Mouse (Mus musculus) activated CD4-positive, CD25-positive, alpha-beta regulatory T cell, adult 9 weeks (primary cell): Measurements from ENCODE around the gene Rps13. TPM values are rescaled to one million over a fixed set of nuclear protein-coding genes. Genes with fewer than 3 reads are reported as not detected.

Source experiments
- polyA plus RNA-seq: library from polyadenylated mRNA; unstranded; fragments of 100-300 nt; shearing (Covaris generic); gene quantifications from one replicate; pipeline ENCODE4 v1.2.1, GENCODE M21; 2017

Rps13 gene
- polyA plus RNA-seq, result 893 TPM

DNA sequence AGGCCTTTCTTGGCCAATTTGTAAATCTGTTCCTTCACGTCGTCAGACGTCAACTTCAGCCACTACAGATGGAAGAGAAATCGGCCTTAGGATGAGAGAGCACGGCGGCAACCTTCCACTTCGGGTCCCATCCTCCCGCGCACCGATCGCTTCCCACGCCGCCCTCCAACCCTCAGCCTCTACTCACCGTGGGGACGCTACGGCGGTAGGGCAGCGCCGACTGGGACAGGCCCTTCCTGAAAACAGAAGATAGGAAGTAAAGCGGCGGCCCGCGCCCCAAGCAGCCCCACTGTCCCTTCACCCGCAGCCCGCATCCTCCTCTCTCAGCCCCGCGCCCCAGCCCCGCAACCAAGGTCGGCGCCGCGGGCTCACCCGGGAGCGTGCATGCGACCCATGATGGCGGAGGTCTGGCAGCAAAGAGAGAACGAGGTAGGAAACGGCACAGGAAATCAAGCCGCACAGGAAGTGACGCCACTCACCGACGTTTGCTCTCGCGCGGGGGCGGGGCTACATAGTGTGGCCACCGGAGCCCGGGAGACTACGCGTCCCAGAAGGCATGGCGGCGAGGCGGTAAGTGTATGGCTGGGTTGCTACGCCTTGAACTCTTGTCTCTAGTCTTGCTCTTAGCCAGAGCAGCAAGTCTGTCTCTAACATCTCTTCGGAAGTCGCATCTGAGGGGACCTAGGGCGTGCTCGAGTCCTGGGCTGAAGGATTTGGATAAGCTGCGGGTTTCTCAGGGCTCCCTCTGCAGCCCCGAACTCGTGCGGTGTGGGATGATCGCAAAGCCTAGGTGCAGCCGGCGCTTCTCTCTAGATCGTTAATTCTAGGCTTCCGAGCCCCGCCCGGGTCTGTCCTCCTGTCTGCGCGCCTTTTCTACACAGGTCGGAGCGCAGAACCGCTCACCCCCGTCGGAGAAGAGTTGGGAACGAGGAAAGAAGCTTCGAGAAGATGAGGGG is at the start of gene Rps13:
Gene Rps13 (minus strand): TSS at position 483 of the 956 bp plus-strand sequence.

DNA sequence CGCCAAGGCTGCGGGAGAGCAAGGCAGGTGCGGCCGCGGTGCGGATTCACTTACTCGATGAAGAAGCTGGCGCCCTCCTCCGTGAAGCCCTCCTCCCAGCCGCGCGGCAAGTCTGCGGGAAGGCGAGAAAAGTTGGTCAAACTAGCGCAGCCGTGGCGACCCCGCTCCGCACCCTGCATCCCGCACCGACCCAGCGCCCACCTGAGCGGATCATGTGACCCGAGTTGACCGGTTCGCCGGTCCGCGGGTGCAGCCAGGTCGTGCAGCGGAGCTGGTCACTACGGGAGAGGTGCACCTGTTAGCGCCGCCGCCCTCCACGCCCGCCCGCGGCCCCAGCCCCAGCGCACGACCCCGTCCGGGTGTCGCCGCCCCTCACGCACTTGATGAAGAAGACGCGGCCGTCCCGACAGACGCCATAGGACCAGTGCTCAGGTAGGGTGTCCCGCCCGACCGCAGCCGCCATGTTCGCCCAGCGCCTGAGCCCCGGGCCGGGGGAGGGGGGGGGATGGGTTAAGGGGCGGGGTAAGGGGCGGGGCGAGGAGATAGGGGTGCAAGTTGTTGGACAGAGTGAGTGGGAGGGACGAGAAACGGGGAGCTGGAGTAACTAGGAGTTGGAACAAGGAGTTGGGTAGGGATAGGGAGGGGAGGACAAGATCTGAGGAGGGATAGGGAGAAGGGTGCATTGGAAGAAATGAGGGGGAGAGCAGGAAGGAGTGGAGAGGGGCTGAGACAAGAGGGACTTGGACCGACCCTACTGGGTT is 25.9 kb downstream of the Rps13 start, which contains the start of gene Plekha7:
Gene Plekha7 (minus strand): TSS at position 506 of the 761 bp plus-strand sequence.

Other genes with a start within 250 kb of the Rps13 start
- gene Gm4353, start 249.6 kb downstream of the Rps13 start, polyA plus RNA-seq, result 0.84 TPM
- 12.7 TPM for gene Plekha7, start 25.8 kb downstream of the Rps13 start, polyA plus RNA-seq
- 69.4 TPM for gene Pik3c2a, start 109.3 kb upstream of the Rps13 start, polyA plus RNA-seq
- 16.0 TPM for gene Nucb2, start 170.2 kb upstream of the Rps13 start, polyA plus RNA-seq